ENCODE assay signal across 17 mouse cellular contexts in genomic region chr9:114421045-114421444, GRCm38 (mm10). TPM values are rescaled to one million over a fixed set of nuclear protein-coding genes. Genes with fewer than 3 reads are reported as not detected.
DNase-seq lines count a peak whose midpoint lies in the region; ATAC-seq and TF ChIP-seq lines count a peak whose summit lies in the region.
"Had no signal": no experiment of that assay in that cellular context is flagged by ENCODE, and none has a peak within 500 bp of the region (broad histone marks: within the 10 kb centered on the region; RNA-seq: fewer than 3 reads in every experiment).

No protein-coding gene starts in this region.

- no peak for DNase-seq in kidney, adult 2 months
- no peak for DNase-seq in kidney, adult 11 months
- DNase-seq in midbrain, embryonic 11.5 days (ENCODE audit: low spot score, missing footprints): peak; percentile 37
- no peak for DNase-seq in brain, embryonic 14.5 days (ENCODE audit: low read depth)
- no peak for DNase-seq in adipocyte (ENCODE audit: low spot score)
- DNase-seq: adrenal gland, postnatal 14 days; cerebellum, postnatal 14 days; left cerebral cortex, postnatal 4 days; thymus, postnatal 14 days had no signal

- peaks cover 11% of the 10 kb centered on the region; the same call in 1 of the 2 replicates for H3K4me1 ChIP-seq in kidney, adult 2 months (ENCODE audit: control insufficient read depth, insufficient read depth, low read length)
- no peaks in the 10 kb centered on the region for H3K4me1 ChIP-seq in midbrain, embryonic 11.5 days (ENCODE audit: control insufficient read depth, insufficient read depth, low read length)
- no peaks in the 10 kb centered on the region for H3K4me1 ChIP-seq in midbrain, embryonic 16.5 days (ENCODE audit: control insufficient read depth, insufficient read depth, low read length)
- no peaks in the 10 kb centered on the region for H3K4me1 ChIP-seq in ES-Bruce4 (ENCODE audit: control insufficient read depth, insufficient read depth, low read length)
- H3K4me1 ChIP-seq: kidney, embryonic 15.5 days; midbrain, embryonic 15.5 days had no signal

- H3K4me2 ChIP-seq in midbrain, embryonic 11.5 days: no peak overlapping the region
- H3K4me2 ChIP-seq in midbrain, embryonic 16.5 days (ENCODE audit: low read length): no peak overlapping the region
- H3K4me2 ChIP-seq: kidney, embryonic 15.5 days; midbrain, embryonic 15.5 days had no signal

- H3K9me3 ChIP-seq in midbrain, embryonic 11.5 days (ENCODE audit: control insufficient read depth, low read length): no peaks in the 10 kb centered on the region; the same call in 1 of the 2 replicates
- no peaks in the 10 kb centered on the region for H3K9me3 ChIP-seq in midbrain, embryonic 16.5 days (replicated peaks; ENCODE audit: control insufficient read depth, low read length, poor library complexity, severe bottlenecking)
- peaks cover 8% of the 10 kb centered on the region; the same call in 1 of the 2 replicates for H3K9me3 ChIP-seq in ES-Bruce4 (replicated peaks; ENCODE audit: control insufficient read depth, insufficient read depth, low read length, poor library complexity, severe bottlenecking)
- H3K9me3 ChIP-seq: kidney, embryonic 15.5 days; midbrain, embryonic 15.5 days had no signal

- no peaks in the 10 kb centered on the region; the same call in 1 of the 2 replicates for H3K36me3 ChIP-seq in kidney, adult 2 months (ENCODE audit: control insufficient read depth, insufficient read depth, low read length)
- peaks cover 5% of the 10 kb centered on the region for H3K36me3 ChIP-seq in midbrain, embryonic 11.5 days (ENCODE audit: control insufficient read depth, insufficient read depth, low read length)
- no peaks in the 10 kb centered on the region; the same call in 1 of the 2 replicates for H3K36me3 ChIP-seq in midbrain, embryonic 16.5 days (ENCODE audit: control insufficient read depth, insufficient read depth, low read length)
- H3K36me3 ChIP-seq in ES-Bruce4 (ENCODE audit: control insufficient read depth, insufficient read depth, low read length, poor library complexity, severe bottlenecking): peaks cover 24% of the 10 kb centered on the region

- no peak overlapping the region for H3K9ac ChIP-seq in midbrain, embryonic 11.5 days (ENCODE audit: low read length)
- H3K9ac ChIP-seq in midbrain, embryonic 16.5 days (ENCODE audit: low read depth, low read length): no peak overlapping the region
- H3K9ac ChIP-seq in ES-Bruce4 (ENCODE audit: low read depth, poor library complexity, severe bottlenecking): no peak overlapping the region
- H3K9ac ChIP-seq: kidney, embryonic 15.5 days; midbrain, embryonic 15.5 days had no signal

- ATAC-seq in midbrain, embryonic 11.5 days (ENCODE audit: low FRiP score): no peak
- ATAC-seq in midbrain, embryonic 16.5 days: no peak
- no peak for ATAC-seq in erythroid progenitor cell, adult 5-6 weeks (replicated peaks; ENCODE audit: low FRiP score, poor library complexity, severe bottlenecking)
- ATAC-seq: forebrain, embryonic 16.5 days; midbrain, embryonic 15.5 days had no signal

- H3K27me3 ChIP-seq in kidney, adult 2 months (replicated peaks; ENCODE audit: control insufficient read depth, insufficient read depth, low read length): no peaks in the 10 kb centered on the region
- no peaks in the 10 kb centered on the region for H3K27me3 ChIP-seq in midbrain, embryonic 11.5 days (ENCODE audit: control insufficient read depth, insufficient read depth, low read length)
- no peaks in the 10 kb centered on the region for H3K27me3 ChIP-seq in midbrain, embryonic 16.5 days (ENCODE audit: control insufficient read depth, insufficient read depth, low read depth, low read length)
- H3K27me3 ChIP-seq in ES-Bruce4 (ENCODE audit: control insufficient read depth, insufficient read depth, low read length, poor library complexity, severe bottlenecking): no peaks in the 10 kb centered on the region
- H3K27me3 ChIP-seq: kidney, embryonic 15.5 days; midbrain, embryonic 15.5 days had no signal

- H3K27ac ChIP-seq in kidney, adult 2 months (ENCODE audit: insufficient read depth, low read depth, low read length): no peak overlapping the region
- no peak overlapping the region for H3K27ac ChIP-seq in midbrain, embryonic 11.5 days (ENCODE audit: low read depth, low read length)
- H3K27ac ChIP-seq in midbrain, embryonic 16.5 days (ENCODE audit: low read length): no peak overlapping the region
- no peak overlapping the region for H3K27ac ChIP-seq in ES-Bruce4 (ENCODE audit: insufficient read depth, low read length)
- H3K27ac ChIP-seq: heart, embryonic 10.5 days; kidney, embryonic 15.5 days; midbrain, embryonic 15.5 days had no signal

- TF ChIP-seq EP300 in ES-Bruce4 (IDR thresholded peaks at IDR 0.05; ENCODE audit: insufficient read depth, low read depth, low read length): no peak

- 69% methylated on average over 3 of the region's 3 CpGs for WGBS in kidney, adult 2 months
- WGBS in midbrain, embryonic 11.5 days: 65% methylated on average over 3 of the region's 3 CpGs
- 71% methylated on average over 3 of the region's 3 CpGs for WGBS in midbrain, embryonic 16.5 days

- peak; percentile 31; the same call in 1 of the 2 replicates for TF ChIP-seq CTCF in kidney, adult 2 months (conservative IDR thresholded peaks at IDR 0.05; ENCODE audit: insufficient read depth, insufficient read length, low read depth, low read length)
- peak; percentile 60 for TF ChIP-seq CTCF in ES-Bruce4 (IDR thresholded peaks at IDR 0.05; ENCODE audit: low read depth, low read length)
- TF ChIP-seq CTCF in brain, embryonic 14.5 days (IDR thresholded peaks at IDR 0.05; ENCODE audit: borderline replicate concordance, extremely low read depth, insufficient read depth, insufficient read length): peak; percentile 37; the same call in 1 of the 2 replicates

- no peak overlapping the region for H3K4me3 ChIP-seq in kidney, adult 2 months (ENCODE audit: insufficient read depth, low read depth, low read length)
- H3K4me3 ChIP-seq in midbrain, embryonic 11.5 days (ENCODE audit: low read depth, low read length): no peak overlapping the region
- no peak overlapping the region for H3K4me3 ChIP-seq in midbrain, embryonic 16.5 days (ENCODE audit: low read depth, low read length)
- H3K4me3 ChIP-seq in ES-Bruce4 (ENCODE audit: low read depth, low read length): no peak overlapping the region
- H3K4me3 ChIP-seq: erythroblast, embryonic 14.5 days; heart, embryonic 10.5 days; kidney, embryonic 15.5 days; midbrain, embryonic 15.5 days had no signal

- no peak for TF ChIP-seq POLR2A in kidney, adult 2 months (IDR thresholded peaks at IDR 0.05; ENCODE audit: low read depth, low read length)
- no peak for TF ChIP-seq POLR2A in ES-Bruce4 (IDR thresholded peaks at IDR 0.05; ENCODE audit: insufficient read depth, low read length)
- TF ChIP-seq POLR2A in brain, embryonic 14.5 days (IDR thresholded peaks at IDR 0.05; ENCODE audit: borderline replicate concordance, extremely low read depth, insufficient read depth, insufficient read length, poor library complexity, severe bottlenecking): no peak

RNA-seq across cellular contexts. Expression of gene Tmppe, which starts 20.1 kb away (rescaled TPM):
- polyA plus RNA-seq in kidney, adult 2 months (2012; rRNA removed): 11.4 and 15.7 TPM in 2 replicates
- polyA plus RNA-seq in midbrain, embryonic 11.5 days (2014; fragmentation: Nextera tagmentation; extraction: Ambion mirVana): 3.1 and 3.8 TPM in 2 replicates
- polyA plus RNA-seq in midbrain, embryonic 16.5 days (2015; fragmentation: Nextera tagmentation; extraction: Ambion mirVana): 9.6 and 10.8 TPM in 2 replicates
- polyA plus RNA-seq in ES-Bruce4 (2011; ENCODE audit: insufficient read depth, insufficient read length, low read depth, missing spikeins): 6.5 and 7.3 TPM in 2 replicates
- polyA plus RNA-seq in brain, embryonic 14.5 days (2012; rRNA removed): 3.2 and 4.9 TPM in 2 replicates
- not detected in 2 replicates for total RNA-seq in erythroid progenitor cell, adult 5-6 weeks (2015; ENCODE audit: low replicate concordance)
- 2.3 TPM in 2 replicates for total RNA-seq in erythroid progenitor cell, adult 5-6 weeks (2017; ENCODE audit: low replicate concordance)

RNA-seq across cellular contexts. Expression of gene Glb1, which starts 20.2 kb away (rescaled TPM):
- 144 and 165 TPM in 2 replicates for polyA plus RNA-seq in kidney, adult 2 months (2012; rRNA removed)
- polyA plus RNA-seq in midbrain, embryonic 11.5 days (2014; fragmentation: Nextera tagmentation; extraction: Ambion mirVana): 20.9 and 25.6 TPM in 2 replicates
- 30.5 TPM in 2 replicates for polyA plus RNA-seq in midbrain, embryonic 16.5 days (2015; fragmentation: Nextera tagmentation; extraction: Ambion mirVana)
- polyA plus RNA-seq in ES-Bruce4 (2011; ENCODE audit: insufficient read depth, insufficient read length, low read depth, missing spikeins): 41.1 TPM in 2 replicates
- 25.3 and 27.4 TPM in 2 replicates for polyA plus RNA-seq in brain, embryonic 14.5 days (2012; rRNA removed)
- total RNA-seq in erythroid progenitor cell, adult 5-6 weeks (2015; ENCODE audit: low replicate concordance): 7.6 and 8.8 TPM in 2 replicates
- total RNA-seq in erythroid progenitor cell, adult 5-6 weeks (2017; ENCODE audit: low replicate concordance): 2.3 and 3.3 TPM in 2 replicates

RNA-seq across cellular contexts. Expression of gene Crtap, which starts 30.6 kb away (rescaled TPM):
- polyA plus RNA-seq in kidney, adult 2 months (2012; rRNA removed): 86.3 and 98.7 TPM in 2 replicates
- polyA plus RNA-seq in midbrain, embryonic 11.5 days (2014; fragmentation: Nextera tagmentation; extraction: Ambion mirVana): 37.6 and 38.7 TPM in 2 replicates
- 18.9 and 20.5 TPM in 2 replicates for polyA plus RNA-seq in midbrain, embryonic 16.5 days (2015; fragmentation: Nextera tagmentation; extraction: Ambion mirVana)
- 45.7 and 53.3 TPM in 2 replicates for polyA plus RNA-seq in ES-Bruce4 (2011; ENCODE audit: insufficient read depth, insufficient read length, low read depth, missing spikeins)
- 26.2 and 32.6 TPM in 2 replicates for polyA plus RNA-seq in brain, embryonic 14.5 days (2012; rRNA removed)
- 10.1 and 12.6 TPM in 2 replicates for total RNA-seq in erythroid progenitor cell, adult 5-6 weeks (2015; ENCODE audit: low replicate concordance)
- 1.7 and 3.5 TPM in 2 replicates for total RNA-seq in erythroid progenitor cell, adult 5-6 weeks (2017; ENCODE audit: low replicate concordance)
